Mouse (Mus musculus) hindbrain, embryonic 12.5 days (tissue): ENCODE data around the gene Ackr2. TPM values are rescaled to one million over a fixed set of nuclear protein-coding genes. Genes with fewer than 3 reads are reported as not detected.
A peak's percentile ranks its signal among the peaks of the same experiment; 100 is the strongest.

Experiments
- ATAC-seq: fragments of 200-750 bp; cut with Nextera tagmentation; 2 replicates; pipeline ENCODE4 v1.8.0; 2017; ENCODE audit warnings: moderate TSS enrichment; ENCODE audit not compliant: low FRiP score
- H3K27ac ChIP-seq: fragments of 300-500 bp; sonication (generic); 2 replicates; pipeline ENCODE4 v1.5.1; 2016; ENCODE audit warnings: mild to moderate bottlenecking
- H3K27me3 ChIP-seq: fragments of 300-500 bp; sonication (generic); 2 replicates; pipeline ENCODE4 v1.6.1; 2016; ENCODE audit warnings: mild to moderate bottlenecking
- H3K36me3 ChIP-seq: fragments of 300-500 bp; sonication (generic); 2 replicates; pipeline ENCODE4 v1.6.1; 2016; ENCODE audit warnings: mild to moderate bottlenecking
- H3K4me1 ChIP-seq: fragments of 300-500 bp; sonication (generic); 2 replicates; pipeline ENCODE4 v1.6.1; 2016
- H3K4me2 ChIP-seq: fragments of 300-500 bp; sonication (generic); replicated peaks from 2 replicates; pipeline ENCODE4 v1.6.1; 2016; ENCODE audit warnings: mild to moderate bottlenecking
- H3K4me3 ChIP-seq: fragments of 300-500 bp; sonication (generic); 2 replicates; pipeline ENCODE4 v1.5.1; 2016; ENCODE audit warnings: mild to moderate bottlenecking
- H3K9ac ChIP-seq: fragments of 300-500 bp; sonication (generic); 2 replicates; pipeline ENCODE4 v1.6.1; 2016; ENCODE audit warnings: mild to moderate bottlenecking, moderate library complexity
- H3K9me3 ChIP-seq: fragments of 300-500 bp; sonication (generic); replicated peaks from 2 replicates; pipeline ENCODE4 v1.6.1; 2016; ENCODE audit warnings: mild to moderate bottlenecking
- WGBS: fragments of 180-500 bp; shearing (Covaris S2); methylation state at CpG from one replicate; pipeline ENCODE4 v1.1.7; 2016; 5-methylcytosine and 5-hydroxymethylcytosine counted together
- polyA plus RNA-seq: library from polyadenylated mRNA; unstranded; fragments of >200 nt; fragmentation: Nextera tagmentation; extraction: Ambion mirVana; gene quantifications from 2 replicates; pipeline ENCODE4 v1.2.1, GENCODE M21; 2016

The Ackr2 gene
- polyA plus RNA-seq, 1 experiment from 2014 or later = 1.2 TPM

GRCm38 (mm10) chr9:121926634-121927405 lies 28.7 kb downstream of the Ackr2 start:
- no peaks in the 10 kb centered on the region for H3K27me3 ChIP-seq
- H3K4me2 ChIP-seq = no peak overlapping the region
- H3K4me1 ChIP-seq = no peaks in the 10 kb centered on the region
- H3K36me3 ChIP-seq = no peaks in the 10 kb centered on the region
- no peaks in the 10 kb centered on the region for H3K9me3 ChIP-seq
- 68% methylated on average over 11 of the region's 11 CpGs for WGBS
- H3K27ac ChIP-seq = no peak overlapping the region
- ATAC-seq = no peak
- no peak overlapping the region for H3K4me3 ChIP-seq
- H3K9ac ChIP-seq = no peak overlapping the region

GRCm38 (mm10) chr9:121927721-121928120 lies 29.6 kb downstream of the Ackr2 start:
- no peaks in the 10 kb centered on the region for H3K36me3 ChIP-seq
- WGBS = 86% methylated on average over 7 of the region's 7 CpGs
- H3K4me1 ChIP-seq = no peaks in the 10 kb centered on the region
- no peak overlapping the region for H3K4me3 ChIP-seq
- no peaks in the 10 kb centered on the region for H3K9me3 ChIP-seq
- no peak overlapping the region for H3K27ac ChIP-seq
- no peak for ATAC-seq
- no peak overlapping the region for H3K9ac ChIP-seq
- no peak overlapping the region for H3K4me2 ChIP-seq
- no peaks in the 10 kb centered on the region for H3K27me3 ChIP-seq

- no peak overlapping the region for H3K27ac ChIP-seq
- WGBS = 21% methylated on average over 2 of the region's 2 CpGs
- no peak overlapping the region for H3K4me3 ChIP-seq
- no peaks in the 10 kb centered on the region for H3K9me3 ChIP-seq
- no peak for ATAC-seq
- no peaks in the 10 kb centered on the region for H3K27me3 ChIP-seq
- no peaks in the 10 kb centered on the region for H3K4me1 ChIP-seq
- H3K4me2 ChIP-seq = no peak overlapping the region
- H3K9ac ChIP-seq = no peak overlapping the region
- no peaks in the 10 kb centered on the region for H3K36me3 ChIP-seq
These were observed 30.3 kb downstream of the Ackr2 start for GRCm38 (mm10) chr9:121928498-121928897.

- Histone ChIP-seq H3K4me3 (no peak overlapping the region), H3K27ac (no peak overlapping the region), H3K4me2 (no peak overlapping the region), H3K36me3 (no peaks in the 10 kb centered on the region), H3K4me1 (no peaks in the 10 kb centered on the region), H3K27me3 (0 out of 2 replicates have a peak, but pooled peaks cover 3% of the 10 kb centered on the region), H3K9me3 (no peaks in the 10 kb centered on the region), H3K9ac (no peak overlapping the region)
- ATAC-seq = no peak
- 83% methylated on average over 4 of the region's 4 CpGs for WGBS
These were observed 36.7 kb downstream of the Ackr2 start for GRCm38 (mm10) chr9:121934856-121935255.

- 0 out of 2 replicates have a peak, but pooled peaks cover 3% of the 10 kb centered on the region for H3K27me3 ChIP-seq
- ATAC-seq = 0 out of 2 replicates have a peak, but pooled peaks have one; percentile 22
- no peaks in the 10 kb centered on the region for H3K4me1 ChIP-seq
- 83% methylated on average over 1 of the region's 1 CpGs for WGBS
- H3K9me3 ChIP-seq = no peaks in the 10 kb centered on the region
- H3K9ac ChIP-seq = no peak overlapping the region
- no peak overlapping the region for H3K4me3 ChIP-seq
- H3K36me3 ChIP-seq = no peaks in the 10 kb centered on the region
- H3K4me2 ChIP-seq = peak overlapping the region; percentile 50; the same call in 1 of the 2 replicates
- 0 out of 2 replicates have a peak overlapping the region, but pooled peaks have one; percentile 64 for H3K27ac ChIP-seq
These were observed 38.8 kb downstream of the Ackr2 start for GRCm38 (mm10) chr9:121936952-121937351.

- H3K4me3 ChIP-seq = peak overlapping the region; percentile 41
- 0 out of 2 replicates have a peak overlapping the region, but pooled peaks have one; percentile 13 for H3K9ac ChIP-seq
- ATAC-seq = 0 out of 2 replicates have a peak, but pooled peaks have one; percentile 32
- H3K4me2 ChIP-seq = peak overlapping the region; percentile 50
- 62% methylated on average over 6 of the region's 6 CpGs for WGBS
- H3K27me3 ChIP-seq = 0 out of 2 replicates have a peak, but pooled peaks cover 3% of the 10 kb centered on the region
- no peaks in the 10 kb centered on the region for H3K4me1 ChIP-seq
- no peaks in the 10 kb centered on the region for H3K36me3 ChIP-seq
- peak overlapping the region; percentile 64 for H3K27ac ChIP-seq
- no peaks in the 10 kb centered on the region for H3K9me3 ChIP-seq
These were observed 39.3 kb downstream of the Ackr2 start for GRCm38 (mm10) chr9:121937451-121937864.

- H3K27ac ChIP-seq = peak overlapping the region; percentile 64; the same call in 1 of the 2 replicates
These were observed 39.8 kb downstream of the Ackr2 start for GRCm38 (mm10) chr9:121937944-121938355.

GRCm38 (mm10) chr9:121943005-121943404 lies 44.9 kb downstream of the Ackr2 start:
- no peaks in the 10 kb centered on the region for H3K36me3 ChIP-seq
- H3K4me2 ChIP-seq = no peak overlapping the region
- ATAC-seq = no peak
- no peak overlapping the region for H3K9ac ChIP-seq
- H3K9me3 ChIP-seq = no peaks in the 10 kb centered on the region
- 0 out of 2 replicates have a peak, but pooled peaks cover 2% of the 10 kb centered on the region for H3K27me3 ChIP-seq
- 93% methylated on average over 3 of the region's 3 CpGs for WGBS
- H3K4me1 ChIP-seq = no peaks in the 10 kb centered on the region
- no peak overlapping the region for H3K4me3 ChIP-seq
- no peak overlapping the region for H3K27ac ChIP-seq

More at GRCm38 (mm10) chr9:121937944-121938355, 39.8 kb downstream of the Ackr2 start:
- peak overlapping the region; percentile 53 for H3K9ac ChIP-seq
- no peaks in the 10 kb centered on the region for H3K36me3 ChIP-seq
- H3K4me3 ChIP-seq = peak overlapping the region; percentile 41
- no peaks in the 10 kb centered on the region for H3K9me3 ChIP-seq
- no peaks in the 10 kb centered on the region for H3K4me1 ChIP-seq
- peak overlapping the region; percentile 50 for H3K4me2 ChIP-seq
- 0 out of 2 replicates have a peak, but pooled peaks cover 3% of the 10 kb centered on the region for H3K27me3 ChIP-seq
- ATAC-seq = peak; percentile 61; the same call in 1 of the 2 replicates
- WGBS = 54% methylated on average over 21 of the region's 21 CpGs

- H3K4me3 ChIP-seq = no peak overlapping the region
- no peak for ATAC-seq
These were observed 45.5 kb downstream of the Ackr2 start for GRCm38 (mm10) chr9:121943628-121944027.

GRCm38 (mm10) chr9:121947784-121948183 lies 49.6 kb downstream of the Ackr2 start:
- 10% methylated on average over 4 of the region's 4 CpGs for WGBS
- Histone ChIP-seq H3K9ac (no peak overlapping the region), H3K27ac (0 out of 2 replicates have a peak overlapping the region, but pooled peaks have one; percentile 30), H3K9me3 (no peaks in the 10 kb centered on the region), H3K4me3 (no peak overlapping the region), H3K4me1 (peaks cover 11% of the 10 kb centered on the region), H3K27me3 (0 out of 2 replicates have a peak, but pooled peaks cover 2% of the 10 kb centered on the region), H3K4me2 (no peak overlapping the region), H3K36me3 (no peaks in the 10 kb centered on the region)
- no peak for ATAC-seq

More at GRCm38 (mm10) chr9:121943628-121944027, 45.5 kb downstream of the Ackr2 start:
- Histone ChIP-seq H3K27ac (no peak overlapping the region), H3K9me3 (no peaks in the 10 kb centered on the region), H3K9ac (no peak overlapping the region), H3K4me2 (no peak overlapping the region), H3K4me1 (no peaks in the 10 kb centered on the region), H3K27me3 (0 out of 2 replicates have a peak, but pooled peaks cover 2% of the 10 kb centered on the region), H3K36me3 (no peaks in the 10 kb centered on the region)
- WGBS = 87% methylated on average over 3 of the region's 3 CpGs

- Histone ChIP-seq H3K4me2 (no peak overlapping the region), H3K27ac (no peak overlapping the region), H3K4me1 (peaks cover 11% of the 10 kb centered on the region), H3K27me3 (0 out of 2 replicates have a peak, but pooled peaks cover 2% of the 10 kb centered on the region), H3K9ac (no peak overlapping the region), H3K36me3 (no peaks in the 10 kb centered on the region), H3K4me3 (no peak overlapping the region), H3K9me3 (no peaks in the 10 kb centered on the region)
- ATAC-seq = no peak
- WGBS = 88% methylated on average over 4 of the region's 4 CpGs
These were observed 50.3 kb downstream of the Ackr2 start for GRCm38 (mm10) chr9:121948431-121948830.

- WGBS = 11% methylated on average over 14 of the region's 14 CpGs
- peak; percentile 89 for ATAC-seq
- Histone ChIP-seq H3K4me2 (peak within 1 kb of the TSS; percentile 42), H3K9ac (peak within 1 kb of the TSS; percentile 6; the same call in 1 of the 2 replicates), H3K4me3 (peak within 1 kb of the TSS; percentile 14; the same call in 1 of the 2 replicates), H3K27me3 (0 out of 2 replicates have a peak, but pooled peaks cover 2% of the 10 kb centered on the region), H3K36me3 (no peaks in the 10 kb centered on the region), H3K4me1 (peaks cover 11% of the 10 kb centered on the region), H3K9me3 (no peaks in the 10 kb centered on the region), H3K27ac (peak within 1 kb of the TSS; percentile 46)
These were observed 52.4 kb downstream of the Ackr2 start, which contains the start of gene Fam198a for GRCm38 (mm10) chr9:121950418-121951113. TSS of gene Fam198a (plus strand) at chr9:121950988.
